Mouse (Mus musculus): ENCODE results near the gene Alox15.

DNA sequence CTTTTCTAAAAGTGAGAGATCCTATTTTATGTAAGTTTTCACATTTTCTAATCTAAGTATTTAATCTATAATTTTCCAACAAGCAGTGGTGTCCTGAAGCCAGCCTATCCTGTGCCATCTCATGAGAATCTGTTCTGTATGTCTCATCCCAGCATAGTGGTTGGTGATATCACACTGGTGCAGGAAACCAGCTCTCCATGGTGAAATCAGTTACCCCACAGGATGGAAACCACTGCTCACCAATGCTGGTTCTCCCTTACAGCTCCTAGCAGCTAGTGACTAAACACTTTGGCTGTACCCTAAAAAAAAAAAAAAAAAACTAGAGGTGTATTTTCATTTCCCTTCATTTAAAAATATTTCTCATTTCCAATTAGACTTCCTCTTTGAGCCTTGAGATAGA lies 20.6 kb upstream of the Alox15 start:
- TF ChIP-seq POLR2A (IDR thresholded peaks at IDR 0.05; ENCODE audit: borderline replicate concordance, insufficient read depth, low read length) (no peak), CTCF (IDR thresholded peaks at IDR 0.05; ENCODE audit: borderline replicate concordance, insufficient read depth, low read depth, low read length) (no peak)

Measured in cerebellum, adult 2 months (tissue).